Mouse (Mus musculus): ENCODE measurements around the gene Btf3.

The Btf3 gene

DNA sequence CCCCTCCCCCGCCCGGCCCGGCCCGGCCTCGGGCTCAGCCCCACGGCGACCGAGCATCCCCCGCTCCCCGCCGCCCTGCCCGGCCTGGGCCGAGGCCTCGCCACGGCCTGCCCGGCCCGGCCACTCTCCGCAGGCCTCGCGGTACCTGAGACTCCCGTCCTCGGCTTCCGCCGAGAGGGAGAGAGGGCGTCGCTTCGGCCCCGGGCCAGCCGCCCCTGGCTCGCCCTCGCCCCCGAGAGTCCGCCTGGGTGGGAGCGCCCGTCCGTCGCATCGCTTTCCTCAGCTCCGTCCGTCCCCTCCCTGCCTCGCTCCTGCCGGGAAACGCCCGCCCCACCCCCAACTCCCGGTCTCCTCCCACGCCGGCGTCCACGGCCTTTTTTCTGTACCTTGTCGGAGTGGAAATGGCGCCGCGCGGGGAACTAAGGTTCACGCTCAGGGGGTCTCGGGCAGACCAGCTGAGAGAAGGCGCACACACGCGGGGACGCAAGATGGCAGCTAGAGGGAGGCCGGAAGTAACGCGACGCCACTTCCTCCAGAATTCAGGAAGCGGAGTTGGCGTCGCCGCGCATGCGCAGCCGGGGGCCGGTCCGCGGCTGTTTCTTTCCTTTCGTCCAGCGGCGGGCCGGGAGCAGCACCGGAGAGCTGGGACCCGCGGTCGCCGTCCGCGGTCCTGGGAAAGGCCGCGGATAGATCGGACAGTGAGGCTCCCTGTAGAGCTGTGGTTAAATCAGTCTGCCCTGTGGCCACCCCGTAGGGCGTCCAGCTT is at the start of gene Btf3:
Gene Btf3, minus strand, starts transcription at position 527 of the 766 bp plus-strand sequence.
- DNase-seq, result peak; percentile 95

DNA sequence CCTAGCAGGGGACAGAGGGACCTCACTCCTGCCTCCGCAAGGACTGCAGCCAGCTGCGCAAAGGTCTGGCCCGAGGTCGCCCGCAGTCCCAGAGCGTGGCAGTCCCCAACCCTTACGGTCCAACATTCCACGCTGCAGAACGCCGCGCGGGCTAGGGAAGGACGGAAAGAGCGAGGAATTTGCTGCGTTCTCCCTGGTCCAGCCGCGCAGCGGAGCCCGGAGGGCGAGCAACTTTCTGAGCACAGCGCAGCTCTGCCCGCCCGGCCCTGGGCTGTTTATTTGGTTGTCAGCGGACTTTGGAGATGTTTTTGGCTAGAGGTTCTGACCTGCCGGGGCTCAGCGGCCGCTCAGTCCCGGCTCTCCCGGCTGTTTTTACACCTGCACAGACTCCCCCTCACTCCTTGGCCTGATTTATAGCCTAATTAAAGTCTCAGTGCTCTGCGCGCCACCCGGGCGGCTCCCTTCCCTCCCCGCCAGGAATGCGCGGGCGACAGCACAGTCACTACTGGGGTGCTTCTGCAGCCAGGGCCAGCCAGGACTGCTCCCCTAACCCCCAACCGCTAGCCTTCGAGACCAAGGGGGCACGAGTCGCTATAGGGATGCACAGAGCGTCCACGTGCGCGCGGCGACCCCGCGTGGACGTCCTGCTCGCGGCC is 49.1 kb upstream of the Btf3 start:
- no peak for DNase-seq

DNA sequence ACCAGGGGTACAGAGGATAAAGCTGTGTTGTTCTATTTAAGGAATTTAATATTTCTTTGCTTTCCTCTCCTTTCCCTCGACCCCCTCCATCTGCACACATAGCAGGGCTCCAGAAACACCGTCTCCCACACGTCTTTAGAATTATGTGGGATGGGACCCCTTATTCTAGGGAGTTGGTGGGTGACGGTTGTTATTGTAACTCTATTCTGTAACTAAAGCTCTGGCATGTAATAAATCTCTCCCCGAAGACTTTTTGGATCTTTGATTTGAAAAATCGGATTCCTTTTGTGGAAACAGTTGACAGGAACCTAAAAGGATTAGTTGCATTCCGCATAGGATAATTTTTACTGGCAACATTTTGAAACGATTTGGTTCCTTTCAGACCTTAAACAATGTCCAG is 48.3 kb upstream of the Btf3 start:
- no peak for DNase-seq

DNA sequence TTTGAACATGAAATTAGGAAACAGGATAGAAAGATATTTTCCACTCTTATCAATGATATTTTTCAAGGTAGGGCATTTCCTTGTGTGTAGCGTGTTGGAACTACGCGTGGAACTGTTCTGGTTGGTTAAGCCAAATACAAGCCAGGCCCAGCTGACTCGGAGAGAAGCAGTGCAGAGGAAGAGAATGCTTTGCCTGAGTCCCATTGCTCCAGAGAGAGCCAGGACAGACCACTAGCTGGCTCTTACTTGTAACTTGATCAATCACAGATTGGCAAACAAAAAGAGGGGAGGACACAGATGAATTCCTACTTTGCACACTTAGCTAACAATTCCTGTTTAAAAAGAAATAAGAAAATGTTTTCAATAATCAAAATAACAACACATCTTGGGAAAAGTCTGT is 46.2 kb upstream of the Btf3 start:
- DNase-seq, result no peak

DNA sequence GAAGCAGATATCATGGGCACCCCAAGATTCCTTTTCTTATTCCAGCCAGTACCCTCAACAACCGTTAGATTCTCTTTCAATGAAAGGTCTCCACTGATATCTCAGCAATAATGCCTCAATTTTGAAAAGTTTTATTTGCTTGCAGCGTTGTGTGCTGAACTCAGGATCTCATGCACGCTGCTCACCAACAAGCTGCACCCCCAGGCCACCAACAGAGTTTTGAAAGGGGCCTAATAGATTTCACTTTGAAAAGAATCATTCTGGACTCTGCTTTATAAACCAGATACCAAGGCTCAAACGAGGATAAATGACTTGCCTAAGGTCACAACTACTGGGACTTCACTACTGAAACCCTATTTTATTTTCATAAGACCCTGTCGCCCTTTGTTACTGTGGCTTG is 44.4 kb upstream of the Btf3 start:
- no peak for DNase-seq

DNA sequence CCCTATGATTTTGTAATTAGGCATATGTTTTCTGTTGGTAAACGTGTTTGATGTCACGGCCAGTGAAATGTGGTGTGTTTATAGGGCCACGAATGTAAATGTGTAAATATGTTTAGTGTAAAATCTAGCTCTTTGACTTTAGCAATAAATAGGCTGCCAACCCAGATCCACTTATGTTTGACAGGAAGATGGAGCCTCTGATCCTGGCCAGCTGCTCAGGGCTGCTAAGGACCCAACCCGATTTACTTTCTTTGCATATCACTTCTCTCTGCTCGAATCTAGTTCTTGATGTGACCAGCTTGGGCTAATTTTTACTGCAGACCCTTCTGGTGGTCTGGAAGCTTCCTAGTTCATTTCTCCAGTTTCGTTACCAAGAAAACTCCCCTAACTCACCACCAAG is 43.6 kb upstream of the Btf3 start:
- DNase-seq, result no peak

DNA sequence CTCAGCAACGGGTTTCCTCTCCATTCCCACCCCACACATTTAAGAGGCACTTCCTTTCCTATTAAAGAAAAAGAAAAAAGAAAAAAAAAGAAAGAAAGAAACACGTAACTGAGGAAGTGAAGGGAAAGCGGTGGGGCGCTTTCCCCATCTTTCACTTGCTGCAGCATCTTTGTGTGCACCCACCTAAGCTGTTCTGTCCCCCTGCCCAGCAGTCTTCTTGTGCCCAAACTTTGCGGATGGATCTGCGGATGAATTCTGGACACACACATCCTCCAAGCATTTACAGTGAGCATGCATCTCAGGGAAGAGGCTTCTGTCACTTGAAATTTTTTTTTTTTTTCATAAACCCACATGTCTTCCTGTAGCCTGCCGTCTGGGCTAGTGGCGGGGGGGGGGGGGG is 42.5 kb upstream of the Btf3 start:
- DNase-seq, result no peak

DNA sequence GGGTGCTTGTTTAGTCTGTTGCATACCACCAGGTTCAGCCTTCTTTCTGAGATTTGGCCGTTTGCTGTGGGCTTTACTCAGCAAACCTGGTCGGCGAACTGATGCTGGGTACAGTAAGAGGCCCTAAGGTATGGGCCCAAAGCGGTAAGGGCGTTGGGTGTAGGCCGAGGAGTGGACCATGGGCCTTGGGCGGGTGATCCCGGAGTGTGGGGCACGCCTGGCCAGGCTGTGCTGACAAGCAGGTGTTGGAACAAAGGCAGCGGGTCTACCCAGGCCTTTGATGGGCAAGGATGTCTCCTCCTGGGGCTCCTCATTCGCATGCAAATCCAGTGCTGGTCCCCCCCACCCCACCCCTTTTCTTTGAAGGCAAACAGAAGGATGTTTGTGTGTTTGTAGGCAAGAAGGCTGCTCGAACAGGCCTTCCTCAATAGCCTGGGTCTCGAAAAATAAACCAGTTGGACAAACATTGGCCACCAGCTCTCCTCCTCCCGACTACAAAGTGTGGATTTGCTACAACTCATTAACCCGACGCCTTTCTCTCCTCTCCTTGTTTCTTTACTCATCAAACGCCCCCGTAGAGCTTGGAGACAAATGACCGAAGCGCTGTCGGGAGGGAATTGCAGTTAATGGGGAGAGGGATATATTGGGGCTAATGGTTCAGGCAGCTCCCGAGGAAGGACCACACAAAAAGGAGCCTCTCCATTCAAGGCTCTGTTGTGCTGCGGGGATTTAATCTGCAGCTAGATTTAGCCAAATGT is 41.8 kb upstream of the Btf3 start:
- no peak for DNase-seq

DNA sequence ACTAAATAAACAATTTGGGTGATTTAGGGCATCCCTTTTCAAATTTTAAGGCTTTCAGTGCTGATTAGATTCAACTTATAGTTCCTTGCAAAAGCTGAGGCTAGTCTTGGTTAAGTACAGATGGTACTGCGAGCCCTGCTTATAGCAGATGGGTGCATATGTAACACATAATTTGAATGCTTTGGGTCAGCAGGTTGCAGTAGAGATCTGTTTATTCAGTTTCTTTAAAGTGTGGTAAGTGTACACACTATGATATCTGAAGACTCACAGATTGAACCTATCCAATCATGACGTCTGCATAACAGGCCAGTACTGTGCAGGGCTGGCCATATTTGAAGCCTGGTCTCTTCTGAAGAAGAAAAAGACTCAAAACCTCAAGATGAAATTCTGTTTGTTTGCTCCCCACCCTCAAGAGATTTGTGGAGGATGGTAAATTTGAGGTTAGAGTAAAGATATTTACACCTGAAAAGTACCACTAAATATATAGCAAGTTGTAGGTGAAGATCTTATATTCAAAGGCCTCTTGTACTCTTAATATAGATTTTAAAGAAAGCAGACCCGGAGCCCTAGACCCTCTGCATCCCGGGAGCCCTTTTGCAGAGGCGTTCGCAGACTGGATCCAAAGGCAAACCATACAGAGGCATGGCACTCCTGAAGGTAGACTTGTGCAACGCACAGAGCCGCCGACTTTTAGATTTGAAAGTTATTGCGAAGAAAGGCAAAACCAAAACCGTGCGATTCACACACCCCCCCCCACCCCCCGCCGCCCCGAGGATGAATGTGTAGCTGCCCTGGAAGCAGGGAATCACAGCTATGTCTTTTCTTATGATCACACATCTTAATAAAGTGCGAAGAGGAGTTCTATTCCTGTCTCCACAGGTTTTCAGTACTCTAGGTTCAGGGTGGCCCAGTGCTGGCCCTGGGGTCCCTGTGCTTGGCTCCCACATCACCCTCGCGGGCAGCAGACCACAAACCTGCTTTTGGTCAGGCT is 40.9 kb upstream of the Btf3 start:
- no peak for DNase-seq

DNA sequence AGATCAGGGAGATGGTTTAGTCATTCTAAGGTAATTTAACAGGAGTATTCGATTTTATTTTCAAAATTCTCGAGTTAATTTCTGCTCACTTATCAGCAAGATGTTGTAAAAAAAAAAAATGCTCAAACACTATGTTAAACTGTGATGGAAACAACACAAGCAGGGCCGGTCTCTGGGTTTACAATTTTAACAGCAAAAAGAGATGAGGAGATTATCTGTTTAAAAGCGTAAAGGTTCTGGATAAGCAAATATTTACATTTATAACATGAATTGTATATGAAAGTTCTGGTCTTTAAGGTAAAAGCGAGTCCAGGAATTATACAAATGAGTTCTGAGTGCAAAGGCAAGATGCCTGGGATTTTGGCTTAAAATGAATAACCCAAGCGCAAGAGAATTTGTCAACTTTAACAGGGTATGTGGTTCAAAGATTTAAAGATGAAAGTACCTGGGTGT is 40.2 kb upstream of the Btf3 start:
- DNase-seq, result no peak

DNA sequence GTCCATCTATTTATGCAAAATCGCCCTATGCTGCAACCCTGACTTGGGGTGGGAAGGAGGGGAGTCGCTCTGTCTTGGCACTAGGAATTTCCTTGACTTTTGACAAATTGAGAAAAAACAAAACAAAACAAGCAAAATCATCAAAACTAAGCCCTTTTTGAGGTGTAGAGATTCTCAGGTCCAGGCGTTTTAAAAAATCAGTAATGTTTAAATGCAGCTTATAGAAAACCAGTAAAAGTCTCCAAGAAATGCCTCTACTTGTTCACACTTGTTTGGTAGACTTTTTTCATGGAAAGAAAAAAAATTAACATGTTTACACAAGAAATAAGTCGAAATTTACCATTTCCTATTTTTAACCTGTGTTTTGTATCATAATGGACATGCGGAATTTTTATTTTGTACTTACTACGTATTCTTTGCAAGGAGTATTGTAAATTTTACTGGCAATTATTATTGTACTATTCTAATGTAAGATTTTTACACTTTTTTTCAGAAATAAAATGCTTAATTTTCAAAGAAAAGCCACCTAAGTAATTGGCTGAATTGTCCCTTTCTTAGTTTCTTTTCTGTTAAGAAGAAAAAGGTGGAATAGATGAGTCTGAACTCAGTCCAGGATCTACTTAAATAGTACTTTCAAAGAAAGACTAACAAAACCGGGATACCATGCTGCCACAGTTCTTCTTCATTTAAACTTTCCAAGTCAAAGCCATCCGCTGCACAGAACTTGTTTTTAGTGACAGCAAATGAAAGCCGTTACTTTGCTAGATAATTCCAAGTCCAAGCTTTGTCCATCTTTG is 39.6 kb upstream of the Btf3 start:
- no peak for DNase-seq

DNA sequence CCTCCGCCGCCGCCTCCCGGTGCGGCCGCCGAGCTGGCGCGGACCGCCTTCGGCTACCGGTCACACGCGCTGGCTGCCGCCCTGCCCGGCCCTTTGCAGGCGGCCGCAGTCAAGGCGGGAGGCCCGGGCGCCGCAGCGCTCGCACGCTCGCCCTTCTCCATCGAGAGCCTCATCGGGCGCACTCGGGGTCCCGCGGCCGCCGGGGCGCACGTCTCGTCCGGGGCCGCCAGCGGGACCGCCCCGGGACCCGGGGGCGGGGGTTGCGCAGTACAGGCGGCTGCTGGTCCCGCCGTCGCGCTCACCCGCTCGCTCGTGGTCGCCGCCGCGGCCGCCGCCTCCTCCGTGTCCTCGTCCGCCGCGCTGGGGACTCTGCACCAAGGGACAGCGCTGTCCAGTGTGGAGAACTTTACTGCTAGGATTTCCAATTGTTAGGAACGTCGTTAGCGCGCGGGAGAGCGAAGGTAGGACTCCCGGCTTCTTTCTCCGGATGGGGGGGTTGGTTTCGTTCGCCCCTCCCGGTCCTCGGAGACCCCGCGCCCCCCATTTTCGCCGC is 38.8 kb upstream of the Btf3 start:
- DNase-seq, result peak; percentile 21

DNA sequence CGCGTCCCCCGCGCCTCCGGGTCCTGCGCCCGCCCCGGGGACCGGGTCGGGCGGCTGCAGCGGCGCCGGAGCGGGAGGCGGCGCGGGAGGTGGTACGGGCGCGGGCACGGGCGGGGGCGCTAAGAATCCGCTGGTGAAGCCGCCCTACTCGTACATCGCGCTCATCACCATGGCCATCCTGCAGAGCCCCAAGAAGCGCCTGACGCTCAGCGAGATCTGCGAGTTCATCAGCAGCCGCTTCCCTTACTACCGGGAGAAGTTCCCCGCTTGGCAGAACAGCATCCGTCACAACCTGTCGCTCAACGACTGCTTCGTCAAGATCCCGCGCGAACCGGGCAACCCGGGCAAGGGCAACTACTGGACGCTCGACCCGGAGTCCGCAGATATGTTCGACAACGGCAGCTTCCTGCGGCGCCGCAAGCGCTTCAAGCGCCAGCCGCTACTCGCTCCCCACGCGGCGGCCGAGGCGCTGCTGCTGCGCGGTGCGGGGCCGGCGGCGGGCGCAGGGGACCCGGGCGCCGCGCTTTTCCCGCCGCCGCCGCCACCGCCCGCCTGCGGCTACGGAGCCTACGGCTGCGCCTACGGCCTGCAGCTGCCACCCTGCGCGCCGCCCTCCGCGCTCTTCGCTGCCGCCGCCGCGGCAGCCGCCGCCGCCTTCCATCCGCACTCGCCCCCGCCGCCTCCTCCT is 38.2 kb upstream of the Btf3 start:
- peak; percentile 4 for DNase-seq

DNA sequence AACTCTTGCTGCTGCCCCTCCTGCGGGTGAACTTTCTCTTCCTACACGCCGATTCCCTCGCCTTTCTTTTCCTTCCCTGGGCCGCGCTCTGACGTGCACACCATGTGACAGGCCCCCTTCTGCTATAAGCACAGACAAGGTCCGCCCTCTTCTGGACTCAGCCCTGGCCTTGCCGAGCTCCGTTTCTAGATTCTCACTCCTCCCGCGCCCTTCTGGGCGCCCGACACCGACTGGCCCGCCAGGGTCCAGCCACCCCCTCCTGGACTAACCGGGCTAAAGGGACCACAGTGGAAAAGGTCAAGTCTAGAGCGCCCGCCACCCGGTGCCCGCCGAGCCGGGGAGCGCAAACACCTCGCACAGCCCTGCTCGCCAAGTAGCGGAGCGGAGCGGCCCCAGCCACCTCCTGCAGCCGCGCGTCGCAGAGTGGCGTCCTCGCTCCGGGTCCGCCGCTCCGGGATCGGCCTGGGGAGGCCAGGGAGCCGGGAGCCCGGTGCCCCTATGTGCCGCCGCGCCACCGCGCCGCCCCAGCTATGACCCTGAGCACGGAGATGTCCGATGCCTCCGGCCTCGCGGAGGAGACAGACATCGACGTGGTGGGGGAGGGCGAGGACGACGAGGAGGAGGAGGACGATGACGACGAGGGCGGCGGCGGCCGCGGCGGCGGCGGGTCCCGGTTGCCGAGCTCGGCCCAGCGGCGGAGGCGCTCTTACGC is 37.4 kb upstream of the Btf3 start, which contains the start of gene Foxd1:
Gene Foxd1, plus strand, starts transcription at position 153 of the 712 bp plus-strand sequence.
- peak; percentile 34 for DNase-seq

DNA sequence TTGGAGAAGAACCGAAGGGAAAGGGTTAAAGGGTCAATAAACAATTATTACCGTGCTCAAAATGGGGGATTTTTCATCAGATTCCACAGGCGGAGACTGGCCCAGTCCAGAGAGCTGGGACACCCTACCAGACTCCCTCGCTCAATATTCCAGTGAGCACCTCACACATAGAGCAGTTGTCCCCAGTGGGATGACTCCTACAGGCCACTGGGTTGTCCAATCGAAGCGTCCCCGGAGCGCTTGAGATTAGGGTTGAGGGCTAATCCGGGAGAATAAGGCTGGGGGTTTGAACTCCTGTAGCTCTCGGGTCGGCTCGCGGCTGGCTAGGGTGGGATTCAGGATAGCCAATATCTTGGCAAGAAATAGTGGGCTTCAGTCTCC is 36.9 kb upstream of the Btf3 start:
- DNase-seq, result no peak

DNA sequence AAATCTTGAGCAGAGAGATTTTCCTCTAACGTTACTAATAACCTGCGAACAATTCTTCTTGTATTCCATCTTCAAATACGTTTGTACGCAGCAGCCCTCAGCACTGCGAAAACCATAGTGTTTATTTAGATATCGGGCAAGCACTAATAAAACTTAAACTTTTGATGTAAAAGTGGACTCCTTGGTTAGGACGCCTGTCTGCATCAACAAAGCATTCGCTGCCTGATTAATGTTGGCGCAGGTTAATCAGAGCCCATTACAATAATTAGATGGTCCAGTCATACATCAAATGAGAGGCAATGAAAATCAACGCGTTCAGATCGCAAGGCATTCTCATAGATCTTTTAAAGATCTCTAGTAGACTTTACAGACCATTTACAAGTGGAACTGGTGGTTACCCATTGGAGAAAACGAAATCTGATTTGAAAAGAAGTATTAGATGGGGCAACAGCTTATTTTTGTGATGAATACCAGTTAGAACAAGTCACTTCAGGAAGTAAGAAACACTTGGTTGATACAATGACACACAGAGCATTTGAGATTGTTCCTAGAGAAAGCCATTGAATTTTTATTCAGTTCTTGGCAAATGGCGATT is 35.7 kb upstream of the Btf3 start:
- DNase-seq, result no peak

DNA sequence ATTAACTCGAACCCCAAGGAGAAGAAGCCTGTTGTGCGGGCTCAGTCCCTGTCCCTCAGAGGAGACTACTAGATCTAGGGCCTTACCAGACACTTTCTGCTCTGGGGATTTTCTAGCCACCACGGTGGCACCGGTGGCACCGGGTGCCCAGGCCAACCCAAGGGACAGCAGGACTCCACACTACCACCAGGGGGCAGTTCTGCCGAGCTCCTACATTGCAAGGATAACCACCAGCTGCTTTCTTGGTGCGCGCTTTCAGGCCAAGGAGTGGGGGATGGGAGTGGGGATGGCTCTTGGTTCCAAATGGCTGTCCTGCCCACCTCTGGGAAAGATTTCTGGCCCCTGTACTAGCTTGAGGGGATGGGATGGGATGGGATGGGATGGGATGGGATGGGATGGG is 34.7 kb upstream of the Btf3 start:
- peak; percentile 33 for DNase-seq

DNA sequence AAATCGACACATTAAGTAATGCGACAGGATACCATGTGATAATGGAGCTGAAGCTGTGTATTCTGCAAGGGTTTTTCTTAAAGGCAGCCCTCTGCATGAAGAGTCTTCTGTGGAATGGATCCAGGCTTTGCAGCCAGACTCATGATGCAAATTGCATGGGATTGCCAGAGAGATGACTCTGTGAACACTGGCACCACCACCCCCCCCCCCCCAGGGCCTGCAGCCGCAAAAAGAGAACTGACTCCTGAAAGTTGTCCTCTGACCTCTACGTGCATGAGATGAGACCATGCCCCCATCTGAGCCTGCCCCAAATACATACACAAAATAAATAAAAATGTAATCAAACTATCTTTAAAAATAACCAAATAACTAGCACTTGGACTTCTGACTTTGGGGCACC is 32.7 kb upstream of the Btf3 start:
- DNase-seq, result no peak

DNA sequence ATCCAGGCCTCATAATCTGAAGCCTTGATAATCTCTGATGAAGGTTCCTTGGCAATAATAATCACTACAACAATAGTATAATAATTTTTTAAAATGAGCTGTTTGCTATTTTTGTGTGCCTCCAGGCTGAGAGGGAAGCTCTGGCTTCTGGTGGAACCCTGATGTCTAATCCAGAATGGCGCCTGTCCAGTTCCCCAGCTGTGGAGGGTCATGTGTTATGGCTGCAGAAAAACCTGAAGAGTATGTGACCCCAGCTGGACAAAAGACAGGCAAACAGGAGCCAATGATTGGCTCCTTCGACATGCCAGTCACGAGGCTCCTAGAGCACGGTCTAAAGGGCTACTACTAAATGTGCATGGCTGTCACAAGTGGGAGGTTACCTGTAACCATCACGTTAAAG is 23.7 kb upstream of the Btf3 start:
- peak; percentile 47 for DNase-seq

DNA sequence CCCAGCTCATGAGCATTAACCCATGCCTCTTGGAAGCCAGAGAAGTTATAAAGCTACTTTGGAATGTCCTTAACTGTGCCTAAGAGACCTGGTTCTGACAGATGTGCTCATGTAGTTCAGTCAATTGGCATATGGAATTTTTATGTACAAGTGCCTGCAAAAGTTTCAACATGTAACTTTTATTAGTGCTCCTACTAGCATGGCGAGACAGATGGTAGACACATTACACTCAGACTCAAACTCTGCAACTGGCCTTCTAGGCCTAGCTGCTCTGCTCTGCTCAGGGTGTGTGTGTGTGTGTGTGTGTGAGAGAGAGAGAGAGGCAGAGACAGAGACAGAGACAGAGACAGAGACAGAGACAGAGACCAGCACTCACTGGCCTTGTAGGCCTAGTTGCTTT is 19.4 kb upstream of the Btf3 start:
- DNase-seq, result no peak
